Mouse (Mus musculus) midbrain, embryonic 11.5 days (tissue): ENCODE measurements around the gene Abca6. TPM values are rescaled to one million over a fixed set of nuclear protein-coding genes. Genes with fewer than 3 reads are reported as not detected.

Experiments used
- ATAC-seq: fragments of 200-750 bp; cut with Nextera tagmentation; 2 replicates; pipeline ENCODE4 v1.8.0; 2017; ENCODE audit warnings: moderate TSS enrichment, moderate library complexity; ENCODE audit not compliant: low FRiP score
- DNase-seq: peaks from one replicate; pipeline ENCODE4 v3.0.0; 2015; ENCODE audit warnings: low spot score; ENCODE audit errors: missing footprints
- H3K27ac ChIP-seq: fragments of 300-500 bp; sonication (generic); 2 replicates; pipeline ENCODE4 v1.5.1; 2014; ENCODE audit warnings: low read depth, low read length
- H3K27me3 ChIP-seq: fragments of 300-500 bp; sonication (generic); 2 replicates; pipeline ENCODE4 v1.6.1; 2014; ENCODE audit warnings: mild to moderate bottlenecking, low read length, moderate library complexity, mixed read lengths; ENCODE audit not compliant: control insufficient read depth, insufficient read depth
- H3K36me3 ChIP-seq: fragments of 300-500 bp; sonication (generic); 2 replicates; pipeline ENCODE4 v1.6.1; 2014; ENCODE audit warnings: mild to moderate bottlenecking, low read length, moderate library complexity, mixed read lengths; ENCODE audit not compliant: control insufficient read depth, insufficient read depth
- H3K4me1 ChIP-seq: fragments of 300-500 bp; sonication (generic); 2 replicates; pipeline ENCODE4 v1.6.1; 2014; ENCODE audit warnings: low read length; ENCODE audit not compliant: control insufficient read depth, insufficient read depth
- H3K4me2 ChIP-seq: fragments of 300-500 bp; sonication (generic); 2 replicates; pipeline ENCODE4 v1.6.1; 2014; ENCODE audit warnings: mild to moderate bottlenecking, moderate library complexity
- H3K4me3 ChIP-seq: fragments of 300-500 bp; sonication (generic); 2 replicates; pipeline ENCODE4 v1.5.1; 2014; ENCODE audit warnings: low read depth, low read length
- H3K9ac ChIP-seq: fragments of 300-500 bp; sonication (generic); 2 replicates; pipeline ENCODE4 v1.6.1; 2014; ENCODE audit warnings: low read length
- H3K9me3 ChIP-seq: fragments of 300-500 bp; sonication (generic); 2 replicates; pipeline ENCODE4 v1.6.1; 2016; ENCODE audit warnings: low read length; ENCODE audit not compliant: control insufficient read depth
- WGBS: fragments of 180-500 bp; shearing (Covaris S2); extraction: QIAGEN DNeasy Blood & Tissue Kit; methylation state at CpG from one replicate; pipeline ENCODE4 v1.1.7; 2014; 5-methylcytosine and 5-hydroxymethylcytosine counted together
- polyA plus RNA-seq: library from polyadenylated mRNA; unstranded; fragments of >200 nt; fragmentation: Nextera tagmentation; extraction: Ambion mirVana; gene quantifications from 2 replicates; pipeline ENCODE4 v1.2.1, GENCODE M21; 2014

Gene Abca6
- polyA plus RNA-seq, 1 experiment from 2014 or later: 0.04 TPM

GRCm38 (mm10) chr11:110165822-110166221, 85.8 kb downstream of the Abca6 start:
- H3K4me2 ChIP-seq: no peak overlapping the region
- ATAC-seq (no peak), DNase-seq (peak; percentile 39)
- no peaks in the 10 kb centered on the region for H3K36me3 ChIP-seq
- H3K9ac ChIP-seq: no peak overlapping the region
- H3K4me1 ChIP-seq: no peaks in the 10 kb centered on the region
- H3K27me3 ChIP-seq: no peaks in the 10 kb centered on the region
- 67% methylated on average over 3 of the region's 3 CpGs for WGBS
- H3K27ac ChIP-seq: no peak overlapping the region
- no peak overlapping the region for H3K4me3 ChIP-seq
- H3K9me3 ChIP-seq: no peaks in the 10 kb centered on the region

- Histone ChIP-seq H3K4me2 (no peak overlapping the region), H3K36me3 (no peaks in the 10 kb centered on the region), H3K27me3 (no peaks in the 10 kb centered on the region), H3K4me3 (no peak overlapping the region), H3K9ac (no peak overlapping the region), H3K9me3 (no peaks in the 10 kb centered on the region), H3K4me1 (no peaks in the 10 kb centered on the region), H3K27ac (no peak overlapping the region)
- ATAC-seq: no peak
- DNase-seq: peak; percentile 56
Observed at GRCm38 (mm10) chr11:110165409-110165808, 86.2 kb downstream of the Abca6 start.

- ATAC-seq (no peak), DNase-seq (no peak)
- Histone ChIP-seq H3K4me3 (no peak overlapping the region), H3K9ac (no peak overlapping the region), H3K4me2 (no peak overlapping the region), H3K27ac (no peak overlapping the region), H3K36me3 (no peaks in the 10 kb centered on the region), H3K4me1 (no peaks in the 10 kb centered on the region), H3K27me3 (no peaks in the 10 kb centered on the region), H3K9me3 (no peaks in the 10 kb centered on the region)
- WGBS: 83% methylated on average over 6 of the region's 6 CpGs
Observed at GRCm38 (mm10) chr11:110157059-110157458, 94.5 kb downstream of the Abca6 start.

GRCm38 (mm10) chr11:110155985-110156384, 95.6 kb downstream of the Abca6 start:
- H3K36me3 ChIP-seq: no peaks in the 10 kb centered on the region
- no peak for ATAC-seq
- H3K27me3 ChIP-seq: no peaks in the 10 kb centered on the region
- H3K4me3 ChIP-seq: no peak overlapping the region
- H3K4me2 ChIP-seq: no peak overlapping the region
- no peak for DNase-seq
- 96% methylated on average over 11 of the region's 11 CpGs for WGBS
- no peaks in the 10 kb centered on the region for H3K4me1 ChIP-seq
- H3K27ac ChIP-seq: no peak overlapping the region
- no peaks in the 10 kb centered on the region for H3K9me3 ChIP-seq
- H3K9ac ChIP-seq: no peak overlapping the region

GRCm38 (mm10) chr11:110147640-110148039, 103.9 kb downstream of the Abca6 start:
- no peaks in the 10 kb centered on the region for H3K9me3 ChIP-seq
- no peak overlapping the region for H3K4me3 ChIP-seq
- 95% methylated on average over 5 of the region's 5 CpGs for WGBS
- H3K9ac ChIP-seq: no peak overlapping the region
- H3K36me3 ChIP-seq: no peaks in the 10 kb centered on the region
- no peaks in the 10 kb centered on the region for H3K27me3 ChIP-seq
- ATAC-seq (no peak), DNase-seq (no peak)
- no peak overlapping the region for H3K27ac ChIP-seq
- H3K4me1 ChIP-seq: no peaks in the 10 kb centered on the region
- H3K4me2 ChIP-seq: no peak overlapping the region

- no peak for ATAC-seq
- no peak for DNase-seq
Observed at GRCm38 (mm10) chr11:110145421-110145820, 106.2 kb downstream of the Abca6 start.

GRCm38 (mm10) chr11:110130760-110131159, 120.8 kb downstream of the Abca6 start:
- no peak overlapping the region for H3K4me3 ChIP-seq
- ATAC-seq: no peak
- no peak for DNase-seq
- H3K9ac ChIP-seq: no peak overlapping the region
- H3K36me3 ChIP-seq: no peaks in the 10 kb centered on the region
- H3K4me1 ChIP-seq: no peaks in the 10 kb centered on the region
- H3K27me3 ChIP-seq: no peaks in the 10 kb centered on the region
- no peak overlapping the region for H3K27ac ChIP-seq
- WGBS: 95% methylated on average over 5 of the region's 5 CpGs
- no peaks in the 10 kb centered on the region for H3K9me3 ChIP-seq
- no peak overlapping the region for H3K4me2 ChIP-seq

More at GRCm38 (mm10) chr11:110145421-110145820, 106.2 kb downstream of the Abca6 start:
- Histone ChIP-seq H3K27ac (no peak overlapping the region), H3K27me3 (no peaks in the 10 kb centered on the region), H3K4me2 (no peak overlapping the region), H3K9ac (no peak overlapping the region), H3K4me1 (no peaks in the 10 kb centered on the region), H3K9me3 (no peaks in the 10 kb centered on the region), H3K36me3 (no peaks in the 10 kb centered on the region), H3K4me3 (no peak overlapping the region)
- 93% methylated on average over 11 of the region's 11 CpGs for WGBS

Other genes with a start within 250 kb of the Abca6 start
- gene Abca8a, start 155.8 kb downstream of the Abca6 start, polyA plus RNA-seq: not detected in 2 replicates
- 4.4 and 5.0 TPM in 2 replicates for gene Abca9, start 83.6 kb downstream of the Abca6 start, polyA plus RNA-seq
- gene Abca5, start 85.9 kb upstream of the Abca6 start, polyA plus RNA-seq: 3.2 and 4.2 TPM in 2 replicates
- 37.1 and 38.7 TPM in 2 replicates for gene Map2k6, start 147.3 kb upstream of the Abca6 start, polyA plus RNA-seq